Mouse (Mus musculus): ENCODE measurements at regions not wholly inside any gene's neighbourhood (a gene's known extent, or its start where the extent isn't known, plus 50 kb on each side); places are given as distances from the start of the nearest gene placed in this dataset.

GRCm38 (mm10) chr6:101858895-101859294, 481.2 kb upstream of the Pdzrn3 start:
- DNase-seq = no peak

- no peak for DNase-seq
These were observed 463.0 kb upstream of the Pdzrn3 start for GRCm38 (mm10) chr6:101840695-101841094.

- peak; percentile 16 for DNase-seq
These were observed 459.9 kb upstream of the Pdzrn3 start for GRCm38 (mm10) chr6:101837563-101837962.

GRCm38 (mm10) chr6:101793986-101794385, 416.3 kb upstream of the Pdzrn3 start:
- DNase-seq = no peak

- DNase-seq = peak; percentile 5
These were observed 400.2 kb upstream of the Pdzrn3 start for GRCm38 (mm10) chr6:101777864-101778263.

GRCm38 (mm10) chr6:101773151-101773550, 395.5 kb upstream of the Pdzrn3 start:
- DNase-seq = no peak

- no peak for DNase-seq
These were observed 357.4 kb upstream of the Pdzrn3 start for GRCm38 (mm10) chr6:101735107-101735506.

- no peak for DNase-seq
These were observed 342.8 kb upstream of the Pdzrn3 start for GRCm38 (mm10) chr6:101720513-101720912.

- no peak for DNase-seq
These were observed 312.0 kb upstream of the Pdzrn3 start for GRCm38 (mm10) chr6:101689684-101690083.

GRCm38 (mm10) chr6:101686578-101686977, 308.9 kb upstream of the Pdzrn3 start:
- DNase-seq = no peak

GRCm38 (mm10) chr6:101685734-101686133, 308.0 kb upstream of the Pdzrn3 start:
- no peak for DNase-seq

GRCm38 (mm10) chr6:101684390-101684789, 306.7 kb upstream of the Pdzrn3 start:
- DNase-seq = no peak

- no peak for DNase-seq
These were observed 297.1 kb upstream of the Pdzrn3 start for GRCm38 (mm10) chr6:101674846-101675245.

- DNase-seq = no peak
These were observed 293.1 kb upstream of the Pdzrn3 start for GRCm38 (mm10) chr6:101670770-101671169.

- DNase-seq = no peak
These were observed 291.6 kb upstream of the Pdzrn3 start for GRCm38 (mm10) chr6:101669118-101669845.

- no peak for DNase-seq
These were observed 276.7 kb upstream of the Pdzrn3 start for GRCm38 (mm10) chr6:101654351-101654750.

GRCm38 (mm10) chr6:101650348-101650747, 272.7 kb upstream of the Pdzrn3 start:
- peak; percentile 90 for DNase-seq

- DNase-seq = no peak
These were observed 239.6 kb upstream of the Pdzrn3 start for GRCm38 (mm10) chr6:101617295-101617694.

- DNase-seq = no peak
These were observed 239.1 kb upstream of the Pdzrn3 start for GRCm38 (mm10) chr6:101616776-101617175.

- DNase-seq = no peak
These were observed 231.3 kb upstream of the Pdzrn3 start for GRCm38 (mm10) chr6:101609015-101609414.

GRCm38 (mm10) chr6:101603083-101603482, 225.4 kb upstream of the Pdzrn3 start:
- DNase-seq = no peak

GRCm38 (mm10) chr6:101596995-101597394, 219.3 kb upstream of the Pdzrn3 start:
- no peak for DNase-seq

- no peak for DNase-seq
These were observed 216.3 kb upstream of the Pdzrn3 start for GRCm38 (mm10) chr6:101593782-101594641.

- no peak for DNase-seq
These were observed 208.2 kb upstream of the Pdzrn3 start for GRCm38 (mm10) chr6:101585871-101586270.
